Mouse (Mus musculus) adipocyte (in vitro differentiated cells): ENCODE data around the gene Gm21992.

Experiments used
- DNase-seq: peaks from one replicate; pipeline ENCODE4 v3.0.0-alpha.2; 2016; ENCODE audit warnings: low spot score

Gene Gm21992

GRCm38 (mm10) chr19:4711601-4712155 is 99.7 kb downstream of the Gm21992 start:
- DNase-seq, result no peak

GRCm38 (mm10) chr19:4711098-4711600 is 100.3 kb downstream of the Gm21992 start, which contains the start of gene Sptbn2:
Gene Sptbn2, plus strand, starts transcription at chr19:4711167.
- DNase-seq, result no peak

- no peak for DNase-seq
Measured at GRCm38 (mm10) chr19:4708765-4709164, 102.6 kb downstream of the Gm21992 start.

GRCm38 (mm10) chr19:4701221-4701620 is 110.2 kb downstream of the Gm21992 start:
- no peak for DNase-seq

- no peak for DNase-seq
Measured at GRCm38 (mm10) chr19:4700656-4701055, 110.8 kb downstream of the Gm21992 start.

GRCm38 (mm10) chr19:4699821-4700220 is 111.6 kb downstream of the Gm21992 start:
- no peak for DNase-seq

- DNase-seq, result no peak
Measured at GRCm38 (mm10) chr19:4698856-4699255, 112.6 kb downstream of the Gm21992 start.

- no peak for DNase-seq
Measured at GRCm38 (mm10) chr19:4698205-4698677, 113.2 kb downstream of the Gm21992 start, which contains the start of gene Gm960. Gene Gm960, minus strand, starts transcription at chr19:4698668.

GRCm38 (mm10) chr19:4697721-4698120 is 113.7 kb downstream of the Gm21992 start:
- DNase-seq, result no peak

GRCm38 (mm10) chr19:4697121-4697520 is 114.3 kb downstream of the Gm21992 start:
- no peak for DNase-seq

GRCm38 (mm10) chr19:4694346-4694745 is 117.1 kb downstream of the Gm21992 start:
- DNase-seq, result no peak
